ENCODE assay signal across 8 mouse cellular contexts in the genomic region with DNA sequence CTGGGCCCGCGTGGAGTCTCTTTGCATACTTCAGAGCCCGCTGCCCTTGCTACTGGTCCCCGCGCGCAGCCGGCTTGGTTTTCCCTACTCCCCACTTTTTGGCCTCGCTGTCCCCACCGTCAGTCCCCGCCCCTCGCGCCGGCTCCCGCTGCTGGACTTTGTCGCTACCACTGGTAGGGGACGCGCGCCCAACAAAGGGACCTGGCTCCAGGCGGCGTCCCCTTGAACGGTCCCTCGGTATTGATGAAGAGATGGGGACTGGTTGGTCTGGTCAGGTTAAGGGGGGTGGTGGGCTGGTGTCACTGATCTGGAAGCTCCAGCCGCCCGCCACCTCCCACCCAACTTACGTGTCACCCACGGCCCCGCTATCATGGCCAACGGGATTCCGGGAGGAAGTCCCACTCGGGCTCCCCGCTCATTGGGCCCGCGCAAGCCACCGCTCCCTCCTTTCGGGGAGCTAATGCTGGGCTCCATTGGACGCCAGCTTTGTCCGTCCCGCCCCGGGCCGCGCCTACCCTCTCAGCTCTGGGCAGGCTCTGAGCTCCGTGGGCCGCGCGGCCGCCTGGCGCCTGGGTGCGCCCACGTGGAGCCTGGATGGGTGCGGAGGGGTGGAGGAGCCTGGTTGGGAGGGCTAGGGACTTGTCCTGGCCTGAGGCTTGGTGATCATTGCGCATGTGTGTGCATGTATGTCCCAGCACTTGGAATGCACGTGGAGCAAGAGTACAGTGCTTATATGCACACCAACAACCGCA. TPM values are rescaled to one million over a fixed set of nuclear protein-coding genes. Genes with fewer than 3 reads are reported as not detected.
DNase-seq lines count a peak whose midpoint lies in the region; ATAC-seq and TF ChIP-seq lines count a peak whose summit lies in the region.

Gene Golim4, minus strand, starts transcription at position 399 of the 752 bp plus-strand sequence.

- H3K4me3 ChIP-seq in cortical plate, adult 2 months (ENCODE audit: insufficient read depth, low read length): peak within 1 kb of the TSS; percentile 85
- peak within 1 kb of the TSS; percentile 98 for H3K4me3 ChIP-seq in megakaryocyte, embryonic 14.5 days (replicated peaks)

- peaks cover 2% of the 10 kb centered on the region; the same call in 1 of the 2 replicates for H3K4me1 ChIP-seq in cortical plate, adult 2 months (ENCODE audit: control insufficient read depth, insufficient read depth, low read length)
- H3K4me1 ChIP-seq in megakaryocyte, embryonic 14.5 days: peaks cover 64% of the 10 kb centered on the region

- TF ChIP-seq POLR2A in cortical plate, adult 2 months (IDR thresholded peaks at IDR 0.05; ENCODE audit: extremely low read depth, insufficient read depth, low read length): peak; percentile 19; the same call in 1 of the 2 replicates

- H3K27ac ChIP-seq in cortical plate, adult 2 months (ENCODE audit: insufficient read depth, low read length): peak within 1 kb of the TSS; percentile 63

- H3K9me3 ChIP-seq in megakaryocyte, embryonic 14.5 days: no peaks in the 10 kb centered on the region

- H3K36me3 ChIP-seq in megakaryocyte, embryonic 14.5 days (replicated peaks; ENCODE audit: low read length): peaks cover 17% of the 10 kb centered on the region

- TF ChIP-seq CTCF in cortical plate, adult 2 months (IDR thresholded peaks at IDR 0.05; ENCODE audit: extremely low read depth, insufficient read depth, low read length): no peak

- ATAC-seq in activated CD4-positive, CD25-positive, alpha-beta regulatory T cell, adult 4 months: peak; percentile 99

- no peaks in the 10 kb centered on the region for H3K27me3 ChIP-seq in megakaryocyte, embryonic 14.5 days (replicated peaks)

- DNase-seq in gastrocnemius, adult 8-10 months (ENCODE audit: low spot score in 2 of 2): peak; percentile 85 to 86
- DNase-seq in hindlimb bud, embryonic 11.5 days (ENCODE audit: extremely low spot score, low read depth, low spot score): peak; percentile 58
- DNase-seq in left cerebral cortex, adult 8-10 months (ENCODE audit: low spot score in 2 of 2): peak; percentile 81 to 91
- DNase-seq in right cerebral cortex, postnatal 10 days (ENCODE audit: low spot score in 2 of 2): peak; percentile 96 to 97
- peak; percentile 89 for DNase-seq in urinary bladder, postnatal 25 days (ENCODE audit: low spot score)

RNA-seq across cellular contexts. Expression of gene Golim4, which starts in this region (rescaled TPM):
- 1 to 10 TPM; 8.5 to 8.7 TPM for polyA plus RNA-seq in activated CD4-positive, CD25-positive, alpha-beta regulatory T cell, adult 4 months (2017; shearing (Covaris generic))
- 20.4 and 22.9 TPM in 2 replicates for polyA plus RNA-seq in cortical plate, adult 2 months (2012; rRNA removed)
- total RNA-seq in gastrocnemius, adult 8-10 months (2022): 1 to 10 TPM; 5.4 to 8.6 (median 6.5) TPM
- total RNA-seq in left cerebral cortex, adult 8-10 months (2022): 10 to 100 TPM; 20.8 to 27.6 (median 25.6) TPM
- 4.3 and 11.3 TPM in 2 replicates for polyA plus RNA-seq in megakaryocyte, embryonic 14.5 days (2012; ENCODE audit: insufficient read depth, low replicate concordance)

Comparison
In these comparisons a context has a peak if more than half of its experiments do, and no peak if none do; other contexts are left out.
1. Peak in every context shown above with its lines: DNase-seq, ATAC-seq, H3K4me3 ChIP-seq and H3K27ac ChIP-seq.